Mouse (Mus musculus) v-Abl transformed pro-B cells (cell line): Measurements from ENCODE around the gene Kif5a.

Experiments
- in situ Hi-C, 2 experiments: fragments of 400-800 bp; cut with MboI; formaldehyde crosslinking; loops; one replicate each; pipeline ENCODE4 v1.15.1; 2025; ENCODE audit not compliant: unreplicated experiment in 2 of 2

The Kif5a gene

DNA sequence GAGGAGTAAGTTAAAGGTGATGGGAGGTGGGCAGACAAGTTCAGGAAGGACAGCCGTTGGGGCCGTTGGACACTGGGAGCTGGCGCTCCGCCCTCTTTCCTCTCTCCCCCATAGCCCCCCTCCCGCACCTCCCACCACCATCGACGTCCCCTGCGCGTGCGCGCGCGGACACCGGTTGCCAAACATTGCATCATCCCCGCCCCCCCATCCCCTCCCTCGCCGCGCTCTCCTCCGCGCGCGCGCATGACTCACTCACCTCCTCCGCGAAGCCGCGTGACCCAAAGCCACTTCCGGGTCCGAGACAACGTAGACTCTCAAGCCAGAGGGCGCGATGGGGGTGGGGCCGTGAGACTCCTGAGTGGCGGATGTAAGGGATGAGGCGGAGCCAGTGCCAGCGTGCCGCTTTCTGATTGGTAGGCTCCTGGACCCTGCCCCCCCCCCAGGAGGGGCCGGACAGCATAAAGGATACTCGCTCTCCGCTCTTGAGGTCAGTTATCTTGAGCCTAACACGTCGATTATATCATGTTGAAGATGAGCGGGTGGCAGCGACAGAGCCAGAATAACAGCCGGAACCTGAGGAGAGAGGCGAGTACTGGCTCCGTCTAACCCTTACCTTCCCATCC lies 27.3 kb upstream of the Kif5a start:
- in situ Hi-C loops: no loop called here

DNA sequence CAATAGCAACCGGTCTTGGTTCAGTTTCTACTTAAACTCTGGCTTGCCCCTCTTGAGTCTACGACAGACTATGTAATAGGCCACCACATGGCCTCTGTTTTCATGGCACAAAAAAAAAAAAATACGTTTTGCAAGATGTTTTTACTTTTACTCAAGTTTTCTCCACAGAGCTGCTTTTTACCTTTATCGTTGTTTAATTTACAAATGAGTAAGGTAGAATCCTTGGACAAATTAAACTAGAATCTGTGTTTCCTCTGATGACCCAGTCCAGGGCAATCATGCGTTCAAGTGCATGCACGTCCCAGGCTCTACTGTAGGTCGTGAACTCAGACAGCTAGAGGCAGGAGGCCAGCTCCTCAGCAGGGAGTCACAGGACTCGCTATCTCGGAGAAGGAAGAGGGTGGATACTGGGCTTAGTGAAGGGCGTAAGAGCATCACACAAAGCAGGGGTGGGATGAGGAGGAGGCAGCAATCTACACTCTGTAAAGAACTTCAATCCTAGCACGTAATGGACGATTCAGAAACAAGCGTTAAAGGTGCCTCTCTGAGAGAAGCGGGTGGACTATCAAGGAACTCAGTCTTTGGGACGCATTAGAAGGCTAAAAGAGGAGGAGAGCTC lies 26.5 kb upstream of the Kif5a start:
- in situ Hi-C loops: no loop called here

DNA sequence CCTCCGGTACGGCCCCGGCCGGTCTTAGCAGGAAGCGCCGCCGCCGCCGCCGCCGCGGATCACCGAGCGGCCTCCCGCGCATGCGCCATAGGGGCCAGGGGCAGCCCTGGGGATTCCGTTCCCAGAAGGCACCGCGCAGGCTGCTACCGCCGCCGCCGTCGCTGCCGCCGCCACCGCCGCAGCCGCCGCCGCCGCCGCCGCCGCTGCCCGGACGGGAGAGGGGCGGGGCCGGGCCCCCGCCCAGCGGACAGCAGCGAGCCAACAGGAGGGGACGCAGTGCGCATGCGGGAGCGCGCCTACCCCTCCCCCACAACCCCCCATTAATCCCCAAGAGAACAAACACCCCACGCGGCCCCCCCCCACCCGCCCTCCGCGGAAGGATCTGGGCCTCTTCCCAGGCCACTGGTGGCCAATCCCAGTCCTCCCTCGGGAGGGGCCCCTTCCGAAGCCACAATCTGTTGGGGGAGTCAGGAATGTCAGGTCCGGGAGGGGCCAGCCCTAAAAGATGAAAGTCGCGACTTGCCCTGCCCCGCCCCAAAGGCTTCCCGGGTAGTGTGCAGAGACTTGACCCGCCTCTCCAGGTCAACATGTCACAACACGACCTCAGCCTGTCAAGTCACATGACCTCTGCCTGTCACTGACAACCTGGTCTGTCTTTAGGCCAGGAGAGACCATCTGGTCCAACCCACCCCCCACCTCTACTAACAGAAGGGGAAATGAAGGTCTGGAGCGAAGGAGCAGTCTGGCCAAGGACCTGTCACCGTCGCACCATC lies 25.8 kb upstream of the Kif5a start, which contains the start of gene Mbd6:
Gene Mbd6, minus strand, starts transcription at position 219 of the 773 bp plus-strand sequence.
- in situ Hi-C loops: no loop called here

DNA sequence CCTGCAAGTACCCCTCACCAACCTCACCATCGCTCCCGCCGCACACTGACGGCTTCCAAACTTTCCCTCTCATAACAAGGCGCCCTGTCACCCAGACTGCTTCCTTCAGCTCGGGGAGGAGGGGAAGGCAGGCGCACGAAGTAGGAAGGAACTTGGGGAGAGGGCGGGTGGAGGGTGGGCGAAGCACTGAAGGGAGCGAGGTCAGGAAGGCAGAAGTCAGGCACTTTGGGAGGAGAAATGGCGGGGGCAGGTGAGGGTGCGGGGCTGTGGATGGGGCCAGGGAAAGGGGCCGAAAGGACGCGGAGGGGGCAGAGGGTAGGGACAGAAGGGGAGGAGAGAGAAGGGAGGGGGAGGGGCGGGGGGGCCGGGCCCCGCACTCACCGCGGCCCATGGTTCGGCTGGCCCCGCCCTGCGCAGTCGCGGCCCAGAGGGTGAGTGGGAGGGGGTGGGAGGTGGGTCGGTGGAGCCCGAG lies 25.2 kb upstream of the Kif5a start:
- in situ Hi-C loops: no loop called here

DNA sequence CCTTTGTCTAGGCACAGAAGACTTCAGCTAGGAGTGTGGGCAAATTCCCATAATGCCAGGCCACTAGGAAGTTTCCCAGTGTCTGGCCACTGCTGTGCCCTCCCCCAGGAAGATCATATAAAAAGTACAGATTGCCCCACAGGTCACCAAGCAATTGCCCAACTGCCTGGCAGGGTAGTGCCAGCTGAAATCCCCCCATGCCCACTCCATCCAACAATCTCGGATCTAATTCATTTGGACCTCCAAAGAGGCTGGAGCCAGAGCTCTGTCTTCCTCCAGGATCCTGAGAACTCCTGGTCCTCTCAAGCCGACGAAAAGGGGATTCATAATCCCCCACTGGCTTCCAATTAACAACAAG lies 24.8 kb upstream of the Kif5a start:
- in situ Hi-C loops: no loop called here

DNA sequence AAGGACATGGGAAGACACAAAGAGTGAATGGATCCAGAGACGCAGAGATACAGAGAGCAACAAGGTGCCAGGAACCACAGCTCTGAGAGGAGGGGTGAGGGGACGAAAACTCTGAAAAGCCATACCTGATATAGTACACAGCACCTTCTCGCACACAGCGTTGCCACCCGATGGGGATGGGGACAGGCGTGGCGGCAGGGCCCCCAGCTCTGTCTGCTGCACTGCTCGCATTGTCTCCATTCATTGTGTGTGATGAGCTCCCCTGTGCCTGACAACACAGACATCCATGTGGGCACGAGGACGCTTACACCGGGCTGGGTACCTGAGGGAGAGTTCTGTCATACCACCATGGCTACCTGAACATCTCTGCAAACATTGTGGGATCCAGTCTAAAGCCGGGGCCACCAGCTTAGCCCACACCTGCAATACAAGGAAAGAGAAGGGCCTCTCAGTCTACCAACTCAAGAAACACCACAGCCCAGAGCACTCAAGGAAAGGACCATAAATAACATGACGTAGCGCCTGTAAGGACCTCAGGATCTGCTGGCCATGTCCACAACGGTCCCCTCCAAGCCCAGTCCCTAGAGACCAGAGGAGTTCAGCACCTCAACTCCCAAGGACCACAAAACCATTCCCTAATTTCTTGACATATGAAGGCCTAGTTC lies 24.3 kb upstream of the Kif5a start:
- in situ Hi-C loops: no loop called here

DNA sequence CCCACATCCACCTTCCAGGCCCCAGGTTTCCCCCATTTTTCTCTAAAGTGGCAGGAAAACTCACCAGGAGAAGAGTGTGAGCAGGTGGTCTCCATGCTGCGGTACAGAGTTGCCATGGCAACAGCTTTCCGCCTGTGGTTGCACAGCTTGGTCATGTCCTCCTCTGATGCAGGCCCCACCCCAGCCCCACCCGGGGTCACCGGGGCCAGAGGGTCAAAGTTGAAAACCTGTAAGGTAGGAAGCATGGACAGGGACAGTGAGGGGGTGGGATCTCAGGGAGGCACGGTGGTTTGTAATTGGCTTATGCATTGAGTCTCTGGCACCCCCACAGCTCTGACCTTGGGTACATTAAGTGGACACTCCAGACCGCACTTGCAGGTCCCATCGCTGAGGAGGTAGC lies 23.6 kb upstream of the Kif5a start:
- in situ Hi-C loops: no loop called here

DNA sequence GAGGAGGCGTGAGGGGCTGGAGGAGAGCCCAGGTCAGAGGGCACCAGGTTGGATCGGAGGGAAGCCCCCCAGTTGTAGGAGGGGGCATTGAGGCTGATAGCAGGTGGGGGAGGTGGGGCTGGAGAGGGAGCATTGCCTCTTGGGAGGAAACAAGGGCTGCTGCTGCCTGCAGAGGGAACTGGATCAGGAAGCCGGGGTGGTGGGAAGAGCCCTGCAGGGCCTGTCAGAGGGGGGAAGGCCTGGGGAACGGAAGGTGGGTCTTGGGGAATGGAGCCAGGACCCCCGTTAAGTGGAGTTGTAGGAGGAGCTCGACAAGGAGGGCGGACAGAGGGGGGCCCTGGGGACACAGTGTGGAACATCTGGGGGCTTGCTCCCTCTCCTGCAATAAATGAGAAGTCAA lies 23.0 kb upstream of the Kif5a start:
- in situ Hi-C loops: no loop called here

DNA sequence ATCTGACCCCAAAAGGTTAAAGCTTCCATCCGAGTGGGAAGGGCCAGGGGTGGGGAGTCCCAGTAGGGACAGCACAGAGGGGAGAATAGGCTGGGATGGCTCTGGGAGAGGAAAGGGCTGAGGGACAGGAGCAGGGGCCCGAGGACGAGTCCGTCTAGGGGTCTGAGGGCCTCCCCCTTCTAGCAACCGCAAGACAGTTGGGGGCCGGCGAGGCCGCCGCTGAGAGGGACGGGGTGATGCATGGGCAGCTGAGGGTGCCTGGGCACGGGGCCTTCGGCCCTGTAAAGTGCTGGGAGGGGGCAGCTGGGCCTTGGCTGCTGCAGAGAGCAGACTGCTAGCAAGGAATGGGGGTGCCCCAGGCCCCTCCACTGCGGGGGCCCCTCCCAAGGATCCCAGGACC lies 22.5 kb upstream of the Kif5a start:
- in situ Hi-C loops: no loop called here

DNA sequence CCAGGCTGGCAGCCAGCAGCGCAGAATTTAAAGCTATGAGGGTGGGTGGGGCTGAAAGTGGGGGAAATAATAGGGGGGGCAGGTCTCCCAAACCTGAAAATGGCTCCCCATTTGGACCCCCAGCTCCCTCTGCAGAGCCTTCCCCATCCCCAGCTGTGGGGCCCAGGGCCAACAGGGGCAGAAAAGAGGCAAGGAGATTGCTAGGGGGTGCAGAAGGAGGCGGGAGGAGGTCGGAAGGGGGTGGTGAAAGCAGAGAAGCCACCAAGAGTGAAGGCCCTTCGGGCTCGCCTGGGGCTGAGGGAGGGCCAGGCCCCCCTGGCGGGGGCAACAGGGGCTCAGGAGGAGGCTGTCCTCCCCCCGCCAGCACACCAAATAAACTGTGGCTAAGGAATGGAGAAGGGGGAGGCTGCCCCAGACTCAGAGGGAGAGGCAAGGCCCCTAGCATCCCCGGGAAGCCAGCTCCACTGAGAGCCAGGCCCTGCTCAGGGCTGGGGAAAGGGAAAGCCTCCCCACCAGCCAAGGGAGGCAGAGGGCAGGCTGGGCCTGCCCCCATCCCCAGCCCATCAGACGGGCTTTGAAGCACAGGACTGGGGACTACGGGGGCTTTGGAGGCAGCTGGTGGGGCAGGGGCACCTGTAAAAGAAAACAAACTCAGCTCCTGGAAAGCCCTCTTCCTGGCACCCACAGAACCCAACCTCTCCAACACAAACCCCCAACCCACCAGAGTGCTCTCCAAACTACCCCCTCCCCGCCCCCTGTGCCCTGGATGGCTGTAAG lies 21.8 kb upstream of the Kif5a start:
- in situ Hi-C loops: no loop called here

DNA sequence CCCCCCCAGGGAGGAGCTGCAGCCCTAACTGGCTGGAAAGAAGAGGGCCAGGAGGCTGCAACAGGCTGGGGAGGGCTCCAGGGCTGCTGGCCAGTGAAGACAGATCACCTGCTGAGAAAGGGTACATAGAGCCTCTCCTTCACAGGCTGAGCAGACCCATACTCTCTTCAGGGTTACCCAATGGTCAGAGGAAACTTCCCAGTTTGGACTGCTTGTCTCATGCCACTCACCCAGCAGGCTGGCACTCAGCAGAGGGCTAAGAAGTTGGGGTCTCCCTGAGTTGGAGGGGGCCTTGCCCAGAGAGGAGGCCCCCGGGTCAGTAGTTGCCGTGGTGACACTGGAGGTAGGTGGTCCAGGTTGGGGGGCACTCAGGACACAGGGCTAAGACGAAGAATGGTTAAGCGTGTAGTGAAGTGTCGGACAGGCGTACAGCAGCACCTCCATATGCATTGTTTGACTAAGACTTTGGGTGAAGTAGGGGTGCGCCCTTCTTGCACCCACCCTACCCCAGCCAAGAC lies 21.0 kb upstream of the Kif5a start:
- in situ Hi-C loops: no loop called here

DNA sequence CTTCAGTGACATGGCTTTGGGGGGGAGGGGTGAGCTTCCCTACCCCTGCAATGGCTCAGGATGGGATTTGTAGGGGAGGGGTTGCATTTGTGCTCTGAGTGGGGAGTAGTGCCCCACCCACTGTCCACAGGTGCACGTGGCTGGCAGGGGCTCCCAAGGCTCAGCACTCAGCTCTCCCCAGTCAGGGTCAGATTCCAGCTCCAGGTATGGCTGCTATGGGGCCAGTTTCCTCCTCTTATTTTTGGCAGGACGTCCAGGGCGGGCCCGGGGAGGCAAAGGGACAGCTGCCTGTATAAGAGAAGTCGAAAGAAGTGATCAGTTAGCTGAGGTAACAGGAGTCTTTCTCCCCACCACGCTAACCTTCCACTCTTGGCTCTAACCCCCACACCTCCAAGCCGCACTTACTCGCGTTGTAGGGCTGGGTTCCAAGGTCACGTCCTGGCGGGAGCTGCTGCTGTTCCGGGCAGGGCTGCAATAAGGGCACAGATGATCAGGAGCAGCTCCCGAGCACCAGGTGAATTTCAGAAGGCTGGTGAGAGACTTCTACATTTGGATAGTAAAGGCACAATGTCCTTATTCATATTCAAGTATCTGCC lies 19.6 kb upstream of the Kif5a start:
- in situ Hi-C loops: no loop called here

DNA sequence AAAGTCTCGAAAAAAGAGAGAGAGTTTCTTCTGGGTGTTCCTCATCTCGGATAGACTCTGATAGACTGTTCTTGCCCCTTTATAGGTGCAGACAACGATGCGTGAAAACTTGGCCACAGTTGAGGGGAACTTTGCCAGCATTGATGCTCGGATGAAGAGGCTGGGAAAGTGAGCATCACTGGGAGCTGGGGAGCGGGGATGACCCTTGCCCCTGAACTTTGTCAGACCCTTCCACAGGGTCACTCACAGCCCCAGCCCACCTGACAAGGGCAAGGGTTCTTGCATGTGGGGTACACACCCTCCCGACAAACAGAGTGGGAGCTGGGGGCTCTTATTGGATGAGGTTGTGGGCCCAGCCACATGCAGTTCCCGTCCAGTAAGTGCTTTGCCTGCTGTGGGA lies 18.2 kb upstream of the Kif5a start:
- in situ Hi-C loops: no loop called here

DNA sequence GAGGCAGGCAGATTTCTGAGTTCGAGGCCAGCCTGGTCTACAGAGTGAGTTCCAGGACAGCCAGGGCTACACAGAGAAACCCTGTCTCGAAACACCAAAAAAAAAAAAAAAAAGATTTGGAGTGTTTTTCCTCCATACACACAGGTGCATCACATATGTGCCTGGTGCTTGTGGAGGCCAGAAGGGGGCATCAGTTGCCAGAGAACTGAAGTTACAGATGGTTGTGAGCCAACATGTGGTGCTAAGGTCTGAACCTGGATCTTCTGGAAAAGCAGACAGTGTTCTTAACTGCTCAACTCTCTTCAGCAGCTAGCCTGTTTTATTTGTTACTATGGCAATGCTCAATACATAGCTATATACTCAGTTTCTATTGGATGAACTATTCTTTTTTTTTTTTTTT lies 16.6 kb upstream of the Kif5a start:
- in situ Hi-C loops: no loop called here

DNA sequence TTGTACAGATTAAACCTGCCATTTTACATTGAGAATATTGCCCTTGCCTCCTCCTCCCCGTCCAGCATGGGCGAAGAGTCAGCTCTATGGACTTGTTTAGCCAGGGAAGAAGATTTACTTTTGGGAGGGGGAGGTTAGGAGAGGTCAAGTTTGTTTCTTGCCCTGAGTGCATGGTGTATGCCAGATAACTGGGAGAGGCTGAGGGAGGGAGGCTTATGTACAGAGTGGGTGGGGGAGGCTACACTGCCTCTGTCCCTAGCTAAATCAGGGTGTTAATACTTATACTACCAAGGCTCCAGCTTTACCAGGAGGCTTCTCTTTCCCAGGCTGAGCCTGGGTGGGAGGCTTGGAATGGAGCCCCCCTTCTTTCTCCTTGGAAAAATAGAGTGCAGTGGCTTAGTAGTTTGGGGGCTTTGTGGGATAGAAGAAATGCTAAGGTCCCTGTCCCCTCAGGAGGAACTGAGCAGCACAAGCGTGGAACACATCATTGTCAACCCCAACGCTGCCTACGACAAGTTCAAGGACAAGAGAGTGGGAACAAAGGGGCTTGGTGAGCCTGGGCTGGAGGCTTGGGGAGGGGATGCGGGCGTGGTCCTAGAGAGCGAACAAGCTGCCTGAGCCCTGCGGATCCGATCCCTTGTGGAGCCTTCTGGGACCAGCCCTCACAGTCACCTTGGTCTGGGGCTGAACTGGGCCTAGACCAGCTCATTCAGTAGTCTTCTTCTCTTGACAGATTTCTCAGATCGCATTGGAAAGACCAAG lies 11.3 kb upstream of the Kif5a start:
- in situ Hi-C loops: no loop called here

DNA sequence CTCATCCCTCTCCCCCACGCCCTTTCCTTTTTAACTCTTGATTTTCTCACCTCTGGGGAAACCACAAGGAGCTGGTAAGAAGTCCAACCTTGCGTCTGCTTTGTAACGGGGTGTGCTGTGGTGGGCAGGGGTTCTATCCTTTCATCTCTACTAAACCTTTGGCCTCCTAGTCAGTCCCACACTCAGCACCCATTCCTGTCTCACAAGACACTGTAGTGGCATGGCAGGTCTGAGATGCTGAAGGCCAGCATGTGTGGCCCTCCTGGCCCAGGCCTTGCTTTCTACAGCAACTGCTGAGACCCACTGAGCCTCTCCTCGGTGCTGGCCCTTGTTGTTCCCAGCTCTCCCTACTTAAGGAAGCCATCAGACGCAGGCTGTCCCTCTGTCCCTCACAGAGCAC lies 9.2 kb upstream of the Kif5a start:
- in situ Hi-C loops: no loop called here

DNA sequence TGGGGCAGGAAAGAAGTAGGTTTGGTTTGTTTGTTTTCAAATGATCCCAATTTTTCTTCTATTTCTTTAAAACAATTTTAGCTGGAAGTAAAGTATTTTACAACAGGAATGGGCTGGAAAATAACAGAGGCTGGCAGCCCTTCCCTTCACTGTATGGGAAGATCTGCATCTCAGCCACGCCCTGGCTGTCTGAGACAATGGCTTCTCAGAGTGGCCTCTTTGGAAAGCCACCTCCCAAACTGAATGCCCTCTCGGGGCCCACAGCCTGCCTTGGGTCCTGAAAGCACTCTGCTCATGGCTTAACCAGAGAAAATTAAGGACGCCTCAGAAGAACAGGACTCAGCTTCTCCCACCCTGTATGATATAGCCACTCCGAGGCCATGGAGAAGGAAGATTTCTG lies 6.7 kb upstream of the Kif5a start:
- in situ Hi-C loops: no loop called here

DNA sequence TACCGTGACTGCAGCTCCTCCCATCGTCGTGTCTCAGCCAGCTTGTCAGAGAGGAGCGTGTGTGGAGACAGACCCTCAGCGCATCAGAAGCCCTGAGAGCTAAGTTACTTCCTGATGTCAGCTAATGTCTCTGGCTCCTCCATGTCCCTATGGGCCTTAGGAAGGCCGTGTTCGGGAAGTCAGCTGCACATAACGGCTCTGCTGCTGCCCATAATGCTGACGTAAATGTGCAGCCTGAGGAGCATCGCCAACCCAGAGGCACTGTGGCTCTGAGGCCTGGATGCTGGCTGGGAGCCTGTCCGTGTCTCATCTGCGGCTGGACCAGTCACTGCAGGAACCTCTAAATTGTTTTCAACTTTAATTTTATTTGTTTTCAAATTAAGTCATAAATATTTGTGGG lies 5.9 kb upstream of the Kif5a start:
- in situ Hi-C loops: no loop called here

DNA sequence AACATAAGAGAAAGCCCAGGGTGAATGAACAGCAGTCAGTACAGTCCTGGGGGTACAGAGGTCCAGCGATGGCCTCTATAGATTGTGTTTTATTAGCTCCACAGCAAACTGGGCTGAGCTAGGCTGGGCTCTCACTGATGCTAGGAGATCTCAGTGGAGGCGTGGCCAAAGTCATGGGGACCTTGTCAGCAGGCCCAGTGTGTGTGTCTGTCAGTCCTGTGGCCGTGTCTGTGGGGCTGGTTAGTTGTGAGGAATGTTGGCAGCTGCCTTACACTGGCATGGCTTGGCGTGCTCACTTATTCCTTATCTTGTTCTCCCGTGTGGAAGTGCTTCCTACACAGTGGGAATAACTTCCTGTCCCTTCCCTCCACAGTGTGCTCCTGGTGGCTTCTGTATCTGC lies 5.3 kb upstream of the Kif5a start:
- in situ Hi-C loops: no loop called here
